ENCODE assay signal across 15 mouse cellular contexts in genomic region chr4:74847332-74848053, GRCm38 (mm10).
A peak's percentile ranks its signal among the peaks of the same experiment; 100 is the strongest.
DNase-seq lines count a peak whose midpoint lies in the region; ATAC-seq and TF ChIP-seq lines count a peak whose summit lies in the region.
"Had no signal": no experiment of that assay in that cellular context is flagged by ENCODE, and none has a peak within 500 bp of the region (broad histone marks: within the 10 kb centered on the region; RNA-seq: fewer than 3 reads in every experiment).

No protein-coding gene starts in this region.

- no peaks in the 10 kb centered on the region for H3K27me3 ChIP-seq in hindbrain, embryonic 14.5 days (ENCODE audit: control insufficient read depth, insufficient read depth, low read length)
- no peaks in the 10 kb centered on the region for H3K27me3 ChIP-seq in hindbrain, embryonic 10.5 days (ENCODE audit: insufficient read depth, poor library complexity, severe bottlenecking)
- H3K27me3 ChIP-seq in lung, postnatal 0 days (replicated peaks; ENCODE audit: insufficient read depth, low read length): no peaks in the 10 kb centered on the region
- no peaks in the 10 kb centered on the region for H3K27me3 ChIP-seq in limb, embryonic 14.5 days (ENCODE audit: control insufficient read depth, insufficient read depth, low read length)
- H3K27me3 ChIP-seq: forebrain, embryonic 12.5 days; limb, embryonic 12.5 days had no signal

- no peak overlapping the region for H3K4me2 ChIP-seq in hindbrain, embryonic 14.5 days (replicated peaks)
- no peak overlapping the region for H3K4me2 ChIP-seq in lung, postnatal 0 days (replicated peaks; ENCODE audit: low read depth, low read length)
- H3K4me2 ChIP-seq in limb, embryonic 14.5 days (replicated peaks; ENCODE audit: low read depth, low read length, severe bottlenecking): no peak overlapping the region
- H3K4me2 ChIP-seq: forebrain, embryonic 12.5 days; limb, embryonic 12.5 days had no signal

- TF ChIP-seq POLR2A in limb, embryonic 14.5 days (IDR thresholded peaks at IDR 0.05; ENCODE audit: borderline replicate concordance, extremely low read depth, insufficient read depth, insufficient read length): no peak

- no peak overlapping the region for H3K4me3 ChIP-seq in hindbrain, embryonic 14.5 days (replicated peaks; ENCODE audit: low read length)
- no peak overlapping the region for H3K4me3 ChIP-seq in hindbrain, embryonic 10.5 days
- H3K4me3 ChIP-seq in lung, postnatal 0 days (ENCODE audit: low read depth, low read length): no peak overlapping the region
- no peak overlapping the region for H3K4me3 ChIP-seq in limb, embryonic 14.5 days (replicated peaks; ENCODE audit: low read length)
- H3K4me3 ChIP-seq: forebrain, embryonic 12.5 days; heart, embryonic 10.5 days; limb, embryonic 12.5 days had no signal

- ATAC-seq in hindbrain, embryonic 14.5 days (ENCODE audit: low FRiP score): no peak
- ATAC-seq in lung, postnatal 0 days: no peak
- ATAC-seq in limb, embryonic 14.5 days (ENCODE audit: low FRiP score, low read depth): no peak

- 84% methylated on average over 4 of the region's 4 CpGs for WGBS in hindbrain, embryonic 14.5 days
- WGBS in hindbrain, embryonic 10.5 days: 88% methylated on average over 4 of the region's 4 CpGs
- 43% methylated on average over 4 of the region's 4 CpGs for WGBS in lung, postnatal 0 days
- 70% methylated on average over 4 of the region's 4 CpGs for WGBS in limb, embryonic 14.5 days

- no peak overlapping the region for H3K9ac ChIP-seq in hindbrain, embryonic 14.5 days
- no peak overlapping the region for H3K9ac ChIP-seq in lung, postnatal 0 days (replicated peaks; ENCODE audit: low read depth)
- H3K9ac ChIP-seq in limb, embryonic 14.5 days (ENCODE audit: low read depth, low read length, severe bottlenecking): no peak overlapping the region
- H3K9ac ChIP-seq: forebrain, embryonic 12.5 days; limb, embryonic 12.5 days had no signal

- no peak for TF ChIP-seq CTCF in lung, postnatal 0 days (IDR thresholded peaks at IDR 0.05)

- H3K4me1 ChIP-seq in hindbrain, embryonic 14.5 days (replicated peaks; ENCODE audit: control insufficient read depth, insufficient read depth, low read length): no peaks in the 10 kb centered on the region
- no peaks in the 10 kb centered on the region for H3K4me1 ChIP-seq in hindbrain, embryonic 10.5 days (replicated peaks)
- no peaks in the 10 kb centered on the region for H3K4me1 ChIP-seq in lung, postnatal 0 days (ENCODE audit: insufficient read depth, low read depth, low read length)
- H3K4me1 ChIP-seq in limb, embryonic 14.5 days (ENCODE audit: control insufficient read depth, insufficient read depth, low read length): no peaks in the 10 kb centered on the region
- H3K4me1 ChIP-seq: forebrain, embryonic 12.5 days; heart, embryonic 10.5 days; limb, embryonic 12.5 days had no signal

- no peak overlapping the region for H3K27ac ChIP-seq in hindbrain, embryonic 14.5 days
- no peak overlapping the region for H3K27ac ChIP-seq in hindbrain, embryonic 10.5 days
- no peak overlapping the region for H3K27ac ChIP-seq in lung, postnatal 0 days (ENCODE audit: low read length)
- H3K27ac ChIP-seq in limb, embryonic 14.5 days (replicated peaks; ENCODE audit: low read depth, low read length): no peak overlapping the region
- H3K27ac ChIP-seq: forebrain, embryonic 12.5 days; heart, embryonic 10.5 days; limb, embryonic 12.5 days had no signal

- no peaks in the 10 kb centered on the region for H3K9me3 ChIP-seq in hindbrain, embryonic 14.5 days (ENCODE audit: control insufficient read depth, low read length)
- no peaks in the 10 kb centered on the region for H3K9me3 ChIP-seq in hindbrain, embryonic 10.5 days
- H3K9me3 ChIP-seq in lung, postnatal 0 days (ENCODE audit: low read length): no peaks in the 10 kb centered on the region
- H3K9me3 ChIP-seq in limb, embryonic 14.5 days (ENCODE audit: control insufficient read depth, low read length): no peaks in the 10 kb centered on the region
- H3K9me3 ChIP-seq: forebrain, embryonic 12.5 days; heart, embryonic 10.5 days; limb, embryonic 12.5 days had no signal

- TF ChIP-seq EP300 in lung, postnatal 0 days (IDR thresholded peaks at IDR 0.05): no peak

- H3K36me3 ChIP-seq in hindbrain, embryonic 14.5 days (replicated peaks; ENCODE audit: control insufficient read depth, insufficient read depth): no peaks in the 10 kb centered on the region
- H3K36me3 ChIP-seq in hindbrain, embryonic 10.5 days: no peaks in the 10 kb centered on the region
- no peaks in the 10 kb centered on the region for H3K36me3 ChIP-seq in lung, postnatal 0 days (ENCODE audit: insufficient read depth, low read length)
- H3K36me3 ChIP-seq in limb, embryonic 14.5 days (ENCODE audit: control insufficient read depth, insufficient read depth, low read length): no peaks in the 10 kb centered on the region
- H3K36me3 ChIP-seq: forebrain, embryonic 12.5 days; heart, embryonic 10.5 days; limb, embryonic 12.5 days had no signal

- DNase-seq in hindbrain, embryonic 14.5 days (ENCODE audit: low spot score): peak; percentile 27
- DNase-seq in hindbrain, embryonic 10.5 days (ENCODE audit: low spot score): no peak
- peak; percentile 13 for DNase-seq in lung, postnatal 0 days (ENCODE audit: low spot score)
- DNase-seq in lung, postnatal 36 days: no peak
- peak; percentile 17 for DNase-seq in NIH3T3 (ENCODE audit: low read depth)
- DNase-seq in limb, embryonic 14.5 days (ENCODE audit: low spot score): peak; percentile 87
- DNase-seq in embryo, embryonic 11 days: no peak
- DNase-seq: adrenal gland, postnatal 36 days; cerebellum, adult 8-10 months; gastrocnemius, postnatal 25 days; layer of hippocampus, postnatal 36 days; thymus, adult 18-20 months had no signal

Comparison
In these comparisons a context has a peak if more than half of its experiments do, and no peak if none do; other contexts are left out.
1. DNase-seq: peak in hindbrain, embryonic 14.5 days (single experiment), lung, postnatal 0 days (single experiment), NIH3T3 (single experiment) and limb, embryonic 14.5 days (single experiment); none in hindbrain, embryonic 10.5 days (single experiment), lung, postnatal 36 days (single experiment) and embryo, embryonic 11 days (single experiment).